Mouse (Mus musculus): Measurements from ENCODE around the gene Bud23.

Bud23 gene

DNA sequence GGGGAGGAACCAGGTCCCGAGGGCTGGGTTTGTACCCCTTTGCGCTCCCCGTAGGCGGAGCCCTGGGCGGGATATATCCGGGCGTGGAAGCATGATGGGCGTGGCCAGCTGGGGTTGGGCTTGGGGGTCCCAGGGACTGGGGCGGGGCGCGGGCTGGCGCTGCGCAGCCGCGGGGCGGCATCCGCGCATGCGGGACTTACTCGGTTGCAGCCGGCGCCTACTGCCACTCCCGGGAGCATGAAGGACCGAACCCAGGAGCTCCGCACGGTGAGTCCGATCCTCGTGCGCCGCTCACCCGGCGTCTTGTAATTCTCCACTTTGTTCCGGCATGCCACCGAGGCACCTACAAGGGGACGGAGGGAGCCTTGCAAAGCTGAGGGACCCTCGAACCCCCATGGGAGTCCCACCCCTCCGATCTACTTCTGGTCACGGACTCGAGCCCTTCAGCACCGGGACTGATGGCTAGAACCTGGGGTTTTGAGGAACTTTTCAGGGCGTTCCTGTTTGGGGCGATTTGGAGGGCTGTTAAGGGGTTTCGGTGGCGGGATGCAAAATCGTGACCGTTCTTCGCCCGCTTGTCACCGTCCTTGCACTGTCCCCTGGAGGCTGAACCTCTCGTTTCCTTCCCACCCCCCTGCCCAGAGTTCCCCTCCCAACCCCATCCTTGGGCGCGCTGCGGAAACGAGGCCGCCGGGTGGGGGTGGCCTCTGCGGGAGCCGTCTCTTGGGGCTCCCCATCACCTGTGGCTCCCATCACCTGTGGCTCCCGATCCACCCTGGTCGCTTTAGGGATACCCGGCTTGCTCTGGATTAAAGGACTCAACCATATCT, 41.2 kb downstream of the Bud23 start, which contains the start of gene Stx1a:
Stx1a (plus strand) TSS at position 139 of the 830 bp plus-strand sequence.
- DNase-seq (ENCODE audit: low spot score in 2 of 2) = peak in 1 of 2 experiments; percentile 87

DNA sequence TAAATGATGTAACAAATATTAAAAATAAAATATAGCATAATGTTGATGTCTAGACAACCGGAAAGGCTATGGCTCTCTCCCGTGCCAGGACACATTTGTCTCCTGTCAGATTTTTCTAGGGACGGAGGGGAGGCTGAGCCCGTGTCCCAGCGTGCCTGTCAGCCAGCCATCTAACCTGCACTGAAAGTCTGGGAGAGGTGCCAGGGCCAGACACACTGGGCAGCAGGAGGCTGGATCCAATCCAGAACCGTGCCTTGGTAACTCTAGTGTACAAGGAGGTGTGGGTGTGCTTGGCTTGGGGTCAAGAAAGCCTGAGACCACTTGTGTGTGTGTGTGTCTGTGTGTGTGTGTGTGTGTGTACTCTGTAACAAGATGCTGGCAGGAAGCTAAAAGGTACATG, 42.9 kb downstream of the Bud23 start:
- no peak for DNase-seq (ENCODE audit: low spot score in 2 of 2)

DNA sequence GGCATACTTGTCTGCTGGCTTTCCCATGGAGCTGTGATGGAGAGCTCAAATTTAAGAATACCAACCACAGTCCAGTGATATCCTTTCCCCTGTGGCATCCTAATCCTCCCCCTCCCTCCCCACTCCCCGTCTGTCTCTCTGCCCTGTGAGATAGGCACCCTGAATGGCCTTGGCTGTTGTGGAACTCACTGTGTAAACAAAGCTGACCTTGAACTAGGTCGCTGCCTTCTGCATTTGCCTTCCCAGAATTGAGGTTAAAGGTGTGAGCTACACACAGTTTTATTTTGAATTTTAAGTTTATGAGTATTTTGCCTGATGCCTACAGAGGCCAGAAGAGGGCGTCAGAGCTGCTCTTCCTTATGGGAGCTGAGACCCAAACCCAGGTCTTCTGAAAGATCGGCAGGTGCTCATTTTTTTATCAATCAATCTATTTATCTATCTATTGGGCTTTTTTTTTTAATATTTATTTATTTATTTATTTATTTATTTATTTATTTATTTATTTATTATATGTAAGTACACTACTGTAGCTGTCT, 48.5 kb downstream of the Bud23 start:
- DNase-seq (ENCODE audit: low spot score in 2 of 2) = no peak

DNA sequence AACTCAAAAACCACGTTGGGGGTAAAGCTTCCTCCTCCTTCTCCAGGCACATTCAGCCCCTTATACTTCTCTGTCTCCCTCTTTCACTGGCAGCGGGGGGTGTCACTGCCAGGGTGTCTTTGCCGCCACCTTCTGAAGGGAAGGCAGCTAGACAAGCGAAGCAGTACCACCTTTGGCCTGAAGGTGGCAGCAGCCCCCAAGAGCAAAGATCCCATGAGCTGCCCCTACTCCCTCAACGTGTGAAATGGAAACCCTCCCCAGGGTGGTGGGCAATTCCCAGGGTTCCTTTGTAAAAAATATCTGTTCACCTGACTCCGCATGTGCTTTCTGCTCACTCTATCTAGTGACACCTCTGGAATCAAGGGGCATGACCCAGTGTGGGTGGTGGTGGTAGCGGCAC, 49.3 kb downstream of the Bud23 start:
- DNase-seq (ENCODE audit: low spot score in 2 of 2) = peak in 1 of 2 experiments; percentile 92

DNA sequence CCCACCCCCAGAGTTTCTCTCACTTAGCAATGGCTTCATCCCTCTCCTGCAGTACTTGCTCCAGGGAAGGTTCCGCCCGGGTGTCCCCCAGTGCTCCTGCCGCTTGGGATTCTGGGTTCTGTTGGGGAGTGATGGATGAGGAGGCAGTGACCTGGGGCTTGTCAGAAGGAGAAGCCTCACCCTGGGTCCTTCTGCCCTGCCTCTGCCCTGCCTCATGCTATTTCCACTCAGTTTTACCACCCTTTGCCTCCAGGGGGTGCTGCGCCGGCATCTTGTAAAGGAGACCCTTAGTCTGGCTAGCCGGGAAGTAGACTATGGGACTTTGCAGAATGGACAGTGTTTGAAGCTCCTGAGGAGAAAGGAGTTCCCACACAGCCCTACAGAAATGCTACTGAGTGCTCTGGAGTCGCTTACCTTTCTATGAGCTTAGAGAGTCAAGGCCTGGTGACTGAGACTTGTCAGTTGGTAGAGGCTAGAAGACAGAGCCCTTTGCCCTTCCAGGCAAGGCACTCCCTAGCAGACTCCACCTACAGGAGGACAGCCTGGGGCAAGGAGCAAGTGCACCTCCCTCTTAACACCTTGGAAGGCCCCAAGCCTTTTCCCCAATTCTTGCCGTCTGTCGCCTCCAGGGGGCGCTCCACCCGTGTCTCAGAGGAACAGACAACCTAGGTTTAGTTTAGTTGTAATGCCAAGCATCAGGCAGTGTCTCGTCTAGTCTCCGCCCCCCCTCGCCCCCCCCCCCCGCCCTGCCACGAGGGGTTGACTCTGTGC, 51.9 kb downstream of the Bud23 start:
- DNase-seq (ENCODE audit: low spot score in 2 of 2) = peak in 1 of 2 experiments; percentile 83

DNA sequence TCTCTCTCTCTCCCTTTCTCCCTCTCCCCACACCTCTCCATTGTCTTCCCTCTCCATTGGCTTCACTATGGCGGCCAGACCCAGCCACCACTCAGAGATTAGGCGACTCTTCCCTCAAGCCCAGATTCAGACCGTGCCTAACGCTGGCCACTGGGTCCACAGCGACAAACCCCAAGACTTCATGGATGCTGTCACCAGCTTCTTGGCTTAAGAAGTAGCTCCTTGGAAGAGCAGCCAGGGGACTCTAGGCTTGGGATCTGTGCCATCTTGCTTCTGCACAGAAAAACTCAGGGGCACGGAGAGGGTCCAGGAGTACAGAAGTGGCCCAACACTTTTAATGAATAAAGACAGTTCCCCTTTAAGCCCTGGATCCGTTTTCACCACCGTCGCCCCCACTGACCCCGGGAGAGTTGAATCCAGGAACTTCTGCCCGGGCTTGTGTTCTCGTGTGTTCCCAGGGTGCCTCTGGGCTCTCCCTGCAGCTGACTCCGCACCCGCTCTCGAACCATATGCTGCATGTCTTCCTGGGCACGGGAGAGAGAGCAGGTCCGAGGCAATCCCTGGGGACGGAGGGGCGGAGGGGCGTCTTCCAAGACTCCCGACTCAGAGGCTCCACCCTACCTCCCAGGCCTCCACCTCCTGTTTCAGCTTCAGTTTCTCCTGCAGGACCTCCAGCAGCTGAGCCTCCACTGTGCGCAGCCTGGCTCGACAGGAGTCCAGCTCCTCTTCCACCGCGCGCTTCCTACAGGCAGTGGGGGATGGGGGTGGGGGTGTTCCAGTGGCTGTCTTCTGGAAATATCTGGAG, 52.7 kb downstream of the Bud23 start:
- no peak for DNase-seq (ENCODE audit: low spot score in 2 of 2)

DNA sequence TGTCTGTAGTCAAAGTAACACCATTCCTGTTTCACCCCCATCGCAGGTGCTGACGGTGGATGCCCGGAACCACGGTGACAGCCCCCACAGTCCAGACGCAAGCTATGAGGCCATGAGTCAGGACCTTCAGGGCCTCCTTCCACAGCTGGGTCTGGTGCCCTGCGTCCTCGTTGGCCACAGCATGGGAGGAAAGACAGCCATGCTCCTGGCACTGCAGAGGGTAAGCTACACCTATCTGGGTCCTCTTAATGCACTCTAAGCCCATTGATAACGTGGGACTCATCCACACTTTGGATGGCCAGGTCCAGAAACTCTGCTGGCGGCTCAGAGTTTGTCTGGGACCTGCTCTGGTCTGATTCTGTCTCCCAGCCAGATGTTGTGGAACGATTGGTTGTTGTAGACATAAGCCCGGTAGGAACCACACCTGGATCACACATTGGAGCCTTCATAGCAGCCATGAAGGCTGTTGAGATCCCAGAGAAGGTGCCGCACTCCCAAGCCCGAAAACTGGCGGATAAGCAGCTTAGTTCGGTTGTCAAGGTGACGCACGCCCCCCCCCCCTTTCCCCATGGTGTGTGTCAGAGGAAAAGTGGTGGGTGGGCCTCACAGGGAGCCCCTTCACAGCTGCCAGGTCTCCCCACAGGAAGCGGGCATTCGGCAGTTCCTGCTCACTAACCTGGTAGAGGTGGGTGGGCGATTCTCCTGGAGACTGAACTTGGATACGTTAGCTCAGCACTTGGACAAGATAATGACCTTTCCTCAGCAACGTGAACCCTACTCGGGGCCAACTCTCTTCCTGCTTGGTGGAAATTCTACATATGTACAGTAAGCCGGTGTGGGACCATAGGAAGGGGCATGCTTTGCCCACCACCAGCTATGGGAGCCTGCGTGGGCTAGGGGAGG, 53.7 kb downstream of the Bud23 start:
- no peak for DNase-seq (ENCODE audit: low spot score in 2 of 2)

DNA sequence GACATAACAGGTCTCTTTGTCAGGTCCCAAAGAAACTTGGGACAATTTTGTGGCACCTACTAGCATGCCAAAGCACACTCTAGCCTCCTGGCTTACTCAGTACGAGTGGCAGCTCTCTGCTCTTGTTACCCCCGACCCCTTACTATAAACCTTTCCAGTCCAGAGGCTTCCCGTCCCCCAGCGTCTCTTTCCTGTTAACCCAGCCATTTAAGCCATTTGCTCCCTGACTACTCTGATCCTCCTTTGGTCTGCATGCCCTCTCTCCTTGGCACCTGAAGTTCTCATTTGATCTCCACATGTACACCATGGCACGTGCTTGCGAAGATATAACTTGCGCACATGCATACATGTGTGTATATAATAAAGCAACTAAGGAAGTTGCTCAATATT, 54.4 kb downstream of the Bud23 start:
- DNase-seq (ENCODE audit: low spot score in 2 of 2) = no peak

DNA sequence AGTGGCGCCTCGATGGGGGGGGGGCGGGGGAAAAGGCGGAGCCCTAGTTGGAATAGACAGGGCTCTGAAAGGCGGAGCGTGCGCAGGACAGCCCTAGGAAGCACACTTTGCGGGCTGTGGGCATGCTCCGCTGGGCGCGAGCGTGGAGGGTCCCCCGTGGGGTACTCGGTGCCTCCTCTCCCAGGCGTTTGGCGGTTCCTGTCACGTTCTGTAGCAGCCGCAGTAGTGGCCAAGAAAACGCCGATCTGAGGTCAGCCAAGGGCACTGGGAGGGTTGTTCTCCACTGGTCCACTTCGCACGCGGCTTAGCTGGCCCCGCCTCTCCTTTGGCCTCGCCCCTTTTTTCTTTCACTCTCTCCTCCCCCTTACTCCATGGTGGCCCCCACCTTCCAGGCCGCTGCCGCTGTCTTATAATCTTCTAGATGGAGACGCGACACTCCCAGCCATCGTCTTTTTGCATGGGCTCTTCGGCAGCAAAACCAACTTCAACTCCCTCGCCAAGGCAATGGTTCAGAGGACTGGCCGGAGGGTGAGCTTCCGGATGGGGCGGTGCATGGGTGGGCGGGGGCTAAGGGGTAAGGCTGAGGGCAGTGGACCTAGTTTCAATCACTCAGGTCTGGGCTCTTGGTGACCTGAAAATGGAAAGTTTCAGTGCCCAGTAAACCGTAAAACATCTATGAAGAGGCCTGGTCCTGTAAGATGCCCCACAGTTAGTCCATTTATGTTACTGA, 55.0 kb downstream of the Bud23 start:
- DNase-seq (ENCODE audit: low spot score in 2 of 2) = peak; percentile 79 to 89

DNA sequence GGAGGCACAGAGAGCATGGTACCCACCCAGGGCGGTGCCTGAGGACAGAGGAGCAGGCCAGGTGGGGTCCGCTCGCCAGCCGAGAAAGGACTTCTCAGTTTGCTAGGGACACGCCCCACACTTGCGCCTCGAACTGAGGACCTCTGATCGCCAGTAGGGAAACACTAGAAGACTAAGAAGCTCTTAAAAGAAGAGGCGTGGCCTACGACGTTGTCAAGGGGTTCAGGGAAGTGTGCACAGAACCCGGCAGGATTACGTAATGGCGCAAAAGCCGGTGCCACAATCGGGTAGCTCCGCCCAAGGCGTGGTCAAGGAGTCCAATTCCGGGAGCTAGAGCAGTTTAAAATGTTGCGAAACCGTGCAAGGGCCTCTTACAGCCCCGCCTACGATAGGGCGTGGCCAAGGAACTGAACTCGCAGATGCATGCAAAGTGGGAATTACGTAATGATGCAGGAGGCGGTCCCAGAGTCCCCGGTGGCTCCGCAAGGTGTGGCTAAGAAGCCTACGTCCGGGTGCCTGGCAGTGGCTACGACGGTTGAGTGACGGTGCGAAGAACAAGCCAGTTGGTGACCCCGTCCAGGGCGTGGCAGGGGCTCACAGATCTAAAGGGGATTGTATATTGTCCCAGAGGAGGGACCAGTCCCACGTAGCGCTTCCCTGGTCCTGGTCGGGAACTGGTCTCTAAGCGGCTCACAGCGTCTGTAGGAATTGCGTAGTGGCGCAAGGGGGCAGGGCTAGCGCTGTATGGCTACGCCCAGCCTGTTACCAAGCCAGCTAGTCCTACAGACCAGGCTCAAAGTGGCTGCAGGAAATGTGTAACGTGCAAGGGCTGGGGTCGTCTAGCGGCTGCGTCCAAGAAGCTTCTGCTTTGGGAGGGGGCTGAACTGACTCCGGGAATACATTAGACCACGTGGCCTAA, 55.8 kb downstream of the Bud23 start, which contains the start of gene Abhd11:
Abhd11 (plus strand) TSS at position 482 of the 919 bp plus-strand sequence.
- DNase-seq (ENCODE audit: low spot score in 2 of 2) = peak; percentile 99

DNA sequence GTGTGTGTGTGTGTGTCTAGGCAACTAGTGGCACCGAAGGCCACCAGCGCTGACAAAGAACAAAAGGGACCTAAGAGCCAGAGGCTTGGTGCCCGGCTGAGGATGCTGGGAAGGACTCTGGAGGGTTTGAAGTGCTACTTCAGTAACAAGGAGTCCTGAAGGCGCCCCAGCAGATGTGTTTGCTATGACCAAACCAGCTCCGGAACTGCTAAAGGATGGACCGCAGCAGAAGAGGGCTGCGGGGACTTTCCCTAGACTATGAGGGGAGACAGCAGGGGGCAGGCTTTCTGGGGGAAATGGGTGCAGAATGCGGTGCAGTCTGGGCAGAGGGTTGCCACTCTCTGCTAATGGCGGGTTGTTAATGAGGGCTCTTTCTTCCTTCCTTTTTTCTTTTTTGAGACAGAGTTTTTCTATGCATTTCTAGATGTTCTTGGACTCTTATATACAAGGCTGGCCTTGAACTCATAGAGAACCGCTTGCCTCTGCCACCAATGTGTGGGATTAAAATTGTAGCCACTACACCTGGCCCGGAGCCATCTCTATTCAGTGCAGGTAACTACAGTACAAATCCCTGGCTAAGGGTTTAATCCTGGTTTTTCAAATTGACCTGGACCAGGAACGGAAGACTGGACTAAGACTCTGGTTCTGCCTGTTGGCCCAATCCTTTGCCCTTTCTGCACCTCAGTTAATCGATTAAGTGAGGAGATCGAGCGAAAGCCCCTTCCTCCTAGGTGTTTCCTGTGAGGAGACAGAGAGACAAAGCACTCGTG, 56.8 kb downstream of the Bud23 start:
- DNase-seq (ENCODE audit: low spot score in 2 of 2) = peak in 1 of 2 experiments; percentile 47
